Mouse (Mus musculus) hindbrain, embryonic 16.5 days (tissue): ENCODE measurements at regions not wholly inside any gene's neighbourhood (a gene's known extent, or its start where the extent isn't known, plus 50 kb on each side); places are given as distances from the start of the nearest gene placed in this dataset.

Experiments used
- ATAC-seq: fragments of 200-750 bp; cut with Nextera tagmentation; 2 replicates; pipeline ENCODE4 v1.8.0; 2017; ENCODE audit warnings: moderate TSS enrichment, moderate library complexity
- H3K27ac ChIP-seq: fragments of 300-500 bp; sonication (generic); 2 replicates; pipeline ENCODE4 v1.5.1; 2014; ENCODE audit warnings: low read depth, mild to moderate bottlenecking, control low read depth, low read length, moderate library complexity
- H3K27me3 ChIP-seq: fragments of 300-500 bp; sonication (generic); replicated peaks from 2 replicates; pipeline ENCODE4 v1.6.1; 2014; ENCODE audit warnings: low read length; ENCODE audit not compliant: control insufficient read depth, insufficient read depth
- H3K36me3 ChIP-seq: fragments of 300-500 bp; sonication (generic); 2 replicates; pipeline ENCODE4 v1.6.1; 2014; ENCODE audit warnings: mild to moderate bottlenecking, low read length, moderate library complexity, mixed read lengths; ENCODE audit not compliant: control insufficient read depth, insufficient read depth
- H3K4me1 ChIP-seq: fragments of 300-500 bp; sonication (generic); 2 replicates; pipeline ENCODE4 v1.6.1; 2014; ENCODE audit warnings: low read depth, low read length; ENCODE audit not compliant: control insufficient read depth, insufficient read depth
- H3K4me2 ChIP-seq: fragments of 300-500 bp; sonication (generic); 2 replicates; pipeline ENCODE4 v1.6.1; 2014; ENCODE audit warnings: mild to moderate bottlenecking, low read length, control low read depth, moderate library complexity
- H3K4me3 ChIP-seq: fragments of 300-500 bp; sonication (generic); 2 replicates; pipeline ENCODE4 v1.5.1; 2014; ENCODE audit warnings: mild to moderate bottlenecking, low read length, control low read depth, moderate library complexity
- H3K9ac ChIP-seq: fragments of 300-500 bp; sonication (generic); 2 replicates; pipeline ENCODE4 v1.6.1; 2014; ENCODE audit warnings: low read depth, mild to moderate bottlenecking, control low read depth, low read length, moderate library complexity
- H3K9me3 ChIP-seq: fragments of 300-500 bp; sonication (generic); 2 replicates; pipeline ENCODE4 v1.6.1; 2014; ENCODE audit warnings: mild to moderate bottlenecking, low read length, moderate library complexity; ENCODE audit not compliant: control insufficient read depth
- WGBS: fragments of 180-500 bp; shearing (Covaris S2); extraction: QIAGEN DNeasy Blood & Tissue Kit; methylation state at CpG from one replicate; pipeline ENCODE4 v1.1.7; 2014; 5-methylcytosine and 5-hydroxymethylcytosine counted together

GRCm38 (mm10) chr1:79144113-79144512 is 295.8 kb downstream of the Scg2 start:
- Histone ChIP-seq H3K9me3 (no peaks in the 10 kb centered on the region), H3K36me3 (no peaks in the 10 kb centered on the region), H3K27ac (no peak overlapping the region), H3K9ac (no peak overlapping the region), H3K27me3 (no peaks in the 10 kb centered on the region), H3K4me1 (no peaks in the 10 kb centered on the region), H3K4me2 (no peak overlapping the region), H3K4me3 (no peak overlapping the region)
- 92% methylated on average over 3 of the region's 3 CpGs for WGBS
- ATAC-seq, result no peak
